Mouse (Mus musculus) neural tube, embryonic 15.5 days (tissue): ENCODE data around the gene Hk2. TPM values are rescaled to one million over a fixed set of nuclear protein-coding genes. Genes with fewer than 3 reads are reported as not detected.
"Not testable (repeated sequence)": the region's sequence is repeated elsewhere in the genome, so short reads cannot be mapped to it uniquely, and the experiment has no call there.

ENCODE experiments used
- ATAC-seq: fragments of 200-750 bp; cut with Nextera tagmentation; 2 replicates; pipeline ENCODE4 v1.8.0; 2017; ENCODE audit warnings: mild to moderate bottlenecking, moderate TSS enrichment, moderate library complexity; ENCODE audit not compliant: low FRiP score
- H3K27ac ChIP-seq: fragments of 300-500 bp; sonication (generic); replicated peaks from 2 replicates; pipeline ENCODE4 v1.5.1; 2015; ENCODE audit warnings: mild to moderate bottlenecking, inconsistent platforms
- H3K27me3 ChIP-seq: fragments of 300-500 bp; sonication (generic); replicated peaks from 2 replicates; pipeline ENCODE4 v1.6.1; 2015; ENCODE audit warnings: inconsistent platforms
- H3K36me3 ChIP-seq: fragments of 300-500 bp; sonication (generic); 2 replicates; pipeline ENCODE4 v1.6.1; 2015; ENCODE audit warnings: inconsistent platforms
- H3K4me1 ChIP-seq: fragments of 300-500 bp; sonication (generic); 2 replicates; pipeline ENCODE4 v1.6.1; 2015; ENCODE audit warnings: inconsistent platforms
- H3K4me2 ChIP-seq: fragments of 300-500 bp; sonication (generic); 2 replicates; pipeline ENCODE4 v1.6.1; 2015; ENCODE audit warnings: inconsistent platforms, mild to moderate bottlenecking, moderate library complexity
- H3K4me3 ChIP-seq: fragments of 300-500 bp; sonication (generic); replicated peaks from 2 replicates; pipeline ENCODE4 v1.5.1; 2015; ENCODE audit warnings: mild to moderate bottlenecking, inconsistent platforms
- H3K9ac ChIP-seq: fragments of 300-500 bp; sonication (generic); replicated peaks from 2 replicates; pipeline ENCODE4 v1.6.1; 2015; ENCODE audit warnings: mild to moderate bottlenecking, inconsistent platforms
- H3K9me3 ChIP-seq: fragments of 300-500 bp; sonication (generic); replicated peaks from 2 replicates; pipeline ENCODE4 v1.6.1; 2016; ENCODE audit warnings: inconsistent platforms
- WGBS: fragments of 180-500 bp; shearing (Covaris S2); methylation state at CpG from one replicate; pipeline ENCODE4 v1.1.7; 2015; ENCODE audit warnings: mixed read lengths; 5-methylcytosine and 5-hydroxymethylcytosine counted together
- polyA plus RNA-seq: library from polyadenylated mRNA; unstranded; fragments of >200 nt; fragmentation: Nextera tagmentation; extraction: Ambion mirVana; gene quantifications from 2 replicates; pipeline ENCODE4 v1.2.1, GENCODE M21; 2015

Hk2 gene
- polyA plus RNA-seq, 1 experiment from 2014 or later: 2.6 TPM

DNA sequence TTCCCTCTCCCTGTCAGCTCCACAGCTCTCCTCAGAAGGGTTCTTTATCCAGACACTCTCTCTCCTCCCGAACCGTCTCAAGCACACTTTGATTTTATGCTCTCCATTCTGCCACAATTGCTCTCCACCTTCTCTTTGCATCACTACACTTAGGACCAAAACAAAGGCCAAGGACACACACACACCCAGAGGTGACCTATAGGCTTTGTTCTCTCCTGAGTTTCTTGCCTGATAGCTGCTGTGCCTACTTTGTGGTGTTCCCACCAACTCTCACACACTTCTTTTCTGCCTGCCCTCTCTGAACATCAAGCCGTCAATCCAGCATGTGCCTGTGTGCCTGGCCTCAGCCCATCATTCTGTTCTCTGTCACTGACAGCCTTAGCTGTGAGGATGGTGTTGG, 66.5 kb downstream of the Hk2 start:
- H3K27me3 ChIP-seq: no peaks in the 10 kb centered on the region
- H3K27ac ChIP-seq: no peak overlapping the region
- H3K36me3 ChIP-seq: no peaks in the 10 kb centered on the region
- H3K9ac ChIP-seq: no peak overlapping the region
- no peak for ATAC-seq
- H3K4me2 ChIP-seq: no peak overlapping the region
- WGBS: 81% methylated on average over 3 of the region's 3 CpGs
- no peak overlapping the region for H3K4me3 ChIP-seq
- no peaks in the 10 kb centered on the region for H3K9me3 ChIP-seq
- no peaks in the 10 kb centered on the region for H3K4me1 ChIP-seq

DNA sequence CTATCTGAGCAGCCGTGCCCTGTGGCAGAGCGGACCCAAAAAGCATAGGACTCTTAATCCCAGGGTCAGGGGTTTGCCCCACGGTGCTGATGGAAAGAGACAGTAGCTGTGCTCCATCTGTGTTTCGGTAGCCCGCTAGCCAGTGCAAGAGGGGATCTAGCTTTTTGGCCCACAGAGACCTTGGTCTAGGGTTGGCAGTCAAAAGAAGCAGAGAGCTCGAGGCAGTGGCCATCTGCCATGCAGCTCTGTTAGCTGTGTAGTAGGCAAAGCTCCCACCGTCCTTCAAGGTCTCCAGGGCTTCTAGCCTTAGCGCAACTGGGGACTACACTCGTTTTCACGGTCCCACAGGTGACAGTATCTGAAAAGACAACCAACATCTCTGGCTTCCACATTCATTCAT, 67.0 kb downstream of the Hk2 start:
- Histone ChIP-seq H3K4me2 (no peak overlapping the region), H3K27me3 (no peaks in the 10 kb centered on the region), H3K36me3 (no peaks in the 10 kb centered on the region), H3K4me1 (no peaks in the 10 kb centered on the region), H3K27ac (no peak overlapping the region), H3K9me3 (no peaks in the 10 kb centered on the region), H3K4me3 (no peak overlapping the region), H3K9ac (no peak overlapping the region)
- ATAC-seq: no peak
- 89% methylated on average over 10 of the region's 10 CpGs for WGBS

- no peak within 1 kb of the TSS for H3K4me2 ChIP-seq
- ATAC-seq: no peak
- WGBS: 82% methylated on average over 5 of the region's 5 CpGs
- H3K4me3 ChIP-seq: no peak within 1 kb of the TSS
- peaks cover 7% of the 10 kb centered on the region for H3K4me1 ChIP-seq
- no peak within 1 kb of the TSS for H3K27ac ChIP-seq
- no peaks in the 10 kb centered on the region for H3K9me3 ChIP-seq
- no peak within 1 kb of the TSS for H3K9ac ChIP-seq
- H3K27me3 ChIP-seq: no peaks in the 10 kb centered on the region
- no peaks in the 10 kb centered on the region for H3K36me3 ChIP-seq
Observed at GRCm38 (mm10) chr6:82705221-82705620, 69.0 kb downstream of the Hk2 start, which contains the start of gene Pole4. Gene Pole4 (minus strand): TSS chr6:82705365.

GRCm38 (mm10) chr6:82703710-82704109, 70.5 kb downstream of the Hk2 start:
- Histone ChIP-seq H3K27me3 (no peaks in the 10 kb centered on the region), H3K9me3 (no peaks in the 10 kb centered on the region), H3K4me2 (no peak overlapping the region), H3K9ac (no peak overlapping the region), H3K4me3 (no peak overlapping the region), H3K27ac (no peak overlapping the region), H3K4me1 (peaks cover 15% of the 10 kb centered on the region), H3K36me3 (no peaks in the 10 kb centered on the region)
- whole genome bisulfite sequencing: 96% methylated on average over 3 of the region's 3 CpGs
- ATAC-seq: no peak

DNA sequence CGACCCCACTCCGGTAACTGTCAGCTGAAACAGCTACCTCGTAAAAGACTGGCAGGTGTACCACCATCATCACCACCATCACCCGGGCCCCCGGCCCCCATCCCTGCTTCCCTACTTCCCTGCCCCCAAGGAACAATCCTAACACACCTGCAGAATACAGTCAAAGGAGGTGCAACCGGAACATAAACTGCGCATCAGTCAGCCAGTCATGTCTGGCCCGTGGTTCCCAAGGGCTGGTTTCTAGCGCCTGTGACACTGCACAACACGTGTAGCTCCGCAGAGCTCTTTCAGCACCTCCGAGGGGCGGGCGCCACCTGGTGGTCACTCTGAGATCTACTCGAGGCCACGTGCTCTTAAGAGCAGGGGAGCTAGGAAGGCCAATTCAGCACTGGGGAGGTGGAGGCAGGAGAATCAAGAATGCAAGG, 71.6 kb downstream of the Hk2 start:
- no peaks in the 10 kb centered on the region for H3K27me3 ChIP-seq
- no peaks in the 10 kb centered on the region for H3K9me3 ChIP-seq
- H3K27ac ChIP-seq: no peak overlapping the region
- peak; percentile 70 for ATAC-seq
- no peak overlapping the region for H3K4me3 ChIP-seq
- 28% methylated on average over 16 of the region's 16 CpGs for WGBS
- no peaks in the 10 kb centered on the region for H3K36me3 ChIP-seq
- no peak overlapping the region for H3K9ac ChIP-seq
- peaks cover 15% of the 10 kb centered on the region for H3K4me1 ChIP-seq
- H3K4me2 ChIP-seq: no peak overlapping the region; the same call in 1 of the 2 replicates

- no peak overlapping the region for H3K9ac ChIP-seq
- H3K4me3 ChIP-seq: no peak overlapping the region
- 79% methylated on average over 6 of the region's 6 CpGs for WGBS
- H3K4me2 ChIP-seq: no peak overlapping the region
- no peak for ATAC-seq
- no peaks in the 10 kb centered on the region for H3K27me3 ChIP-seq
- H3K4me1 ChIP-seq: peaks cover 15% of the 10 kb centered on the region
- no peaks in the 10 kb centered on the region for H3K36me3 ChIP-seq
- H3K9me3 ChIP-seq: no peaks in the 10 kb centered on the region
- no peak overlapping the region for H3K27ac ChIP-seq
Observed at GRCm38 (mm10) chr6:82701296-82701695, 73.0 kb downstream of the Hk2 start.

DNA sequence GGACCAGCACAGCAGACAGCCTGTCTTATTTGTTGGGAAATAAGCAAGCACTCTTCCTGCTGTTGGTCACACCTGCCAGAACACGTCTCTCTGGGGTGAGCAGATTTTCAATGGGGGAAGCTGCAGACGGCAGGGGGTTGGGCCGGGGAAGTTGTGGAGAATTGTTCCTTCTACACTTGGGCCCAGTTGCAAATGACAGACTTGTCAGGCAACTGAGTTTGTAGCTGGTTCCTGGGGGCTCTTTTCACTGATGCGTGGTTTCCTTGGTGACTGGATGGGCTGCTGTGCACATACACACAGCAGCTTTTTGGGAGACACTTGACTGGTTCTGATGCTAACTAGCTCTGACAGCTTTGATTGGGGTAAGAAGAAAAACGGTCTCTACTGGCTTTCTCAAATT, 74.4 kb downstream of the Hk2 start:
- WGBS: 23% methylated on average over 5 of the region's 5 CpGs
- H3K4me2 ChIP-seq: no peak overlapping the region
- no peak for ATAC-seq
- H3K27me3 ChIP-seq: no peaks in the 10 kb centered on the region
- H3K9ac ChIP-seq: no peak overlapping the region
- H3K36me3 ChIP-seq: no peaks in the 10 kb centered on the region
- no peak overlapping the region for H3K4me3 ChIP-seq
- no peaks in the 10 kb centered on the region for H3K9me3 ChIP-seq
- no peak overlapping the region for H3K27ac ChIP-seq
- peaks cover 15% of the 10 kb centered on the region for H3K4me1 ChIP-seq

DNA sequence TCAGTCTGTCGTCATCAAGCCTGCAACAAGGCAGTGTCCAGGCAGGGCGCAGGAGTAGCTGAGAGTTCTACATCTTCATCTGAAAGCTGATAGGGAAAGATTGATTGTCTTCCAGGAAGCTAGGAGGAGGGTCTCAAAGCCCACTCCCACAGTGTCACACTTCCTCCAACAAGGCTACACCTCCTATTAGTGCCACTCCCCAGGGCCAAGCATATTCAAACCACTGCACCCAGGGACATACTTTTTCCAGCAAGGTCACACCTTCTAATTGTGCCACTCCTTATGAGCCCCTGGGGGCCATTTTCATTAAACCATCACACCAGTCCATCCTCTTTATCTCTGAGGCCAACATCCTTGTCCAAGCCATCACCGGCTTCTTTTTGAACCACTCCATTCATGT, 77.5 kb downstream of the Hk2 start:
- Histone ChIP-seq H3K4me2 (no peak overlapping the region), H3K27ac (no peak overlapping the region), H3K27me3 (no peaks in the 10 kb centered on the region), H3K4me3 (no peak overlapping the region), H3K9me3 (no peaks in the 10 kb centered on the region), H3K36me3 (no peaks in the 10 kb centered on the region), H3K4me1 (peaks cover 19% of the 10 kb centered on the region), H3K9ac (no peak overlapping the region)
- WGBS: 91% methylated on average over 3 of the region's 3 CpGs
- ATAC-seq: no peak

GRCm38 (mm10) chr6:82694668-82695067, 79.6 kb downstream of the Hk2 start:
- Histone ChIP-seq H3K4me3 (no peak overlapping the region), H3K9ac (no peak overlapping the region), H3K27me3 (no peaks in the 10 kb centered on the region), H3K27ac (no peak overlapping the region), H3K4me1 (peaks cover 6% of the 10 kb centered on the region; the same call in 1 of the 2 replicates), H3K36me3 (no peaks in the 10 kb centered on the region), H3K9me3 (no peaks in the 10 kb centered on the region), H3K4me2 (no peak overlapping the region)
- WGBS: 54% methylated on average over 13 of the region's 13 CpGs
- no peak for ATAC-seq

DNA sequence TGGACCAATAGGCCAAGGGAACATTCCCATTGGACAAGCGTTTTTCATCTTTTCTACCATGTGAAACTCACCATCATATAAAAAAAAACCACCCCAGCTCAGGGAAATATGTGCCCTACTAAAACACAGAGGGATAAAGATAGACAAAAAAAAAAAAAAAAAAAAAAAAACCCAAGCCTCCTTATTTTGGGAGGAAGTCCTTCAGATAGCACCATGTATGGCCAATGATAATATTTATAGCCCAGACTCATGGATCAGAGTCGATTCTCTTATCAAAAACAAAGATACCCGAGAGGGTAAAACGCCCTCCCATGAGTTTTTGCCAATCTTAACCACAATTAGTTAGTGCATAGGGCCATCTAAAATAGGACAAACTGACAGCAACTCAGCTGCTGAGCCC, 84.8 kb downstream of the Hk2 start:
- no peak overlapping the region for H3K4me3 ChIP-seq
- no peaks in the 10 kb centered on the region for H3K36me3 ChIP-seq
- H3K4me1 ChIP-seq: peaks cover 2% of the 10 kb centered on the region; the same call in 1 of the 2 replicates
- H3K9ac ChIP-seq: no peak overlapping the region
- WGBS: 93% methylated on average over 4 of the region's 4 CpGs
- H3K4me2 ChIP-seq: no peak overlapping the region
- H3K27ac ChIP-seq: no peak overlapping the region
- H3K27me3 ChIP-seq: no peaks in the 10 kb centered on the region
- no peak for ATAC-seq
- no peaks in the 10 kb centered on the region for H3K9me3 ChIP-seq

DNA sequence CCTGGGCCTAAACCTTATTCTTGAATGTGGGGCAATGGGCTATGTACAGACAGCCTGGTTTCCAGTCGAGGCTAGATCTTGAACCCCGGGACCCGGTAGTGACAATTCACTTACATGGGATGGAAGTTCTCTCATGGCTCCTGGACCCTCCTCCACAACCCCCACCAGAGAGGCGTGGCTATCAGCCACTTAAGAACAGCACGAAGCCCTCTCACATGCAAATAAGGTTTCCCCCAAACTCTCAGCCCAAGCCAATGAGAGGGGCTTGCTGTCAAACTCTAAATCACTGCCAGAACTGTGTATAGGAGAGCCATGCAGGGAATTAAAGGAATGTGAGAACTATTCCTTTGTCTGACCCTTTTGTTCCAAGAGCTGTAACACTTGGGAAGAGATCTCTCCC, 85.7 kb downstream of the Hk2 start:
- not testable (repeated sequence) for ATAC-seq, H3K36me3 ChIP-seq, H3K9ac ChIP-seq, H3K27ac ChIP-seq, H3K4me2 ChIP-seq, H3K9me3 ChIP-seq, H3K4me1 ChIP-seq, H3K27me3 ChIP-seq, H3K4me3 ChIP-seq
- WGBS: 39% methylated on average over 5 of the region's 5 CpGs

GRCm38 (mm10) chr6:82684136-82684535, 90.1 kb downstream of the Hk2 start:
- Histone ChIP-seq H3K27ac (no peak overlapping the region), H3K9me3 (no peaks in the 10 kb centered on the region), H3K9ac (no peak overlapping the region), H3K4me2 (no peak overlapping the region), H3K4me3 (no peak overlapping the region), H3K27me3 (no peaks in the 10 kb centered on the region), H3K36me3 (no peaks in the 10 kb centered on the region), H3K4me1 (no peaks in the 10 kb centered on the region)
- no peak for ATAC-seq

GRCm38 (mm10) chr6:82679286-82679685, 95.0 kb downstream of the Hk2 start:
- not testable (repeated sequence) for H3K4me1 ChIP-seq, H3K27ac ChIP-seq, H3K4me3 ChIP-seq, H3K9ac ChIP-seq, H3K4me2 ChIP-seq, H3K36me3 ChIP-seq, ATAC-seq, H3K9me3 ChIP-seq, H3K27me3 ChIP-seq
- 80% methylated on average over 2 of the region's 2 CpGs for WGBS
